Mouse (Mus musculus) CH12.LX (cell line): ENCODE results near the gene Adam21.

ENCODE experiments used
- CHD2 ChIP-seq: IDR thresholded peaks from 2 replicates; pipeline ENCODE4 v1.6.1; 2011; ENCODE audit warnings: low read length, improper control_type of control experiment
- CTCF ChIP-seq, 2 experiments: IDR thresholded peaks in 1 of 2; conservative IDR thresholded peaks in 1 of 2; 2 replicates each; pipeline ENCODE4 v1.5.1; 2011 to 2012; ENCODE audit warnings: low read depth in 2 of 2, low read length in 2 of 2, improper control_type of control experiment in 1 of 2, inconsistent platforms in 1 of 2, mild to moderate bottlenecking in 1 of 2, moderate library complexity in 1 of 2
- EP300 ChIP-seq: IDR thresholded peaks from 2 replicates; pipeline ENCODE4 v1.6.1; 2011; ENCODE audit warnings: low read length, improper control_type of control experiment
- SIN3A ChIP-seq: IDR thresholded peaks from 2 replicates; pipeline ENCODE4 v1.6.1; 2012; ENCODE audit warnings: low read length, improper control_type of control experiment, inconsistent platforms
- USF1 ChIP-seq: IDR thresholded peaks from 2 replicates; pipeline ENCODE4 v1.6.1; 2014; ENCODE audit warnings: low read depth, mild to moderate bottlenecking, inconsistent platforms, low read length, improper control_type of control experiment
- ZC3H11A ChIP-seq: IDR thresholded peaks from 2 replicates; pipeline ENCODE4 v1.6.1; 2012; ENCODE audit warnings: low read depth, mild to moderate bottlenecking, inconsistent platforms, low read length, improper control_type of control experiment
- ZKSCAN1 ChIP-seq: IDR thresholded peaks from 2 replicates; pipeline ENCODE4 v1.6.1; 2012; ENCODE audit warnings: low read depth, inconsistent platforms, low read length, improper control_type of control experiment, borderline replicate concordance

GRCm38 (mm10) chr12:81616980-81617379 is 48.7 kb upstream of the Adam21 start:
- TF ChIP-seq ZC3H11A (no peak), SIN3A (no peak), CTCF (conservative IDR thresholded peaks at IDR 0.05 in 1 of 2, IDR thresholded peaks at IDR 0.05 in 1 of 2; ENCODE audit: low read depth in 2 of 2, low read length in 2 of 2) (no peak), CHD2 (no peak), ZKSCAN1 (no peak), USF1 (no peak), EP300 (no peak)
